Mouse (Mus musculus): Measurements from ENCODE around the gene Pex19. TPM values are rescaled to one million over a fixed set of nuclear protein-coding genes. Genes with fewer than 3 reads are reported as not detected.

Pex19 gene
- total RNA-seq, 2 experiments from 2014 or later: 105 to 108 TPM

DNA sequence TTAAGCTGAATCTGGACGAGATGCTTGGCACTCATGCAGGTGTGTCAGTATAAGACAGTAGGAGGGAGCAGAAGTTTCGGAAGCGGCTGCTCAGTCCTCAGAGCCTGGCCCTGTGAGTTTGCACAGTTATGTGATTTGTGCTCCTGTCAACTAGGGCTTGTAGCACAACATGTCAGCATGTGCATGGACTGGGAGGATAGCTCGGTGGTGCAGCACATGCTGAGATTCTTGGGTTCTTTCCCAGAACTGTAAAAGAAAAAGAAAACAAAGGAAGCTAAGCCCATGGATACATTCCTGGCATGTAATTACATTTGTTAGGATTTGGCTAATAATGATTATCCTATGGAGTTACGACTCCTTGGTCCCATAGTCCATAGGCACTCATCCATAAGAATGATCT, 46.6 kb downstream of the Pex19 start:
- intact Hi-C loops (cut with DNase I): no loop called here
- DNase-seq (ENCODE audit: low spot score in 2 of 2): no peak

DNA sequence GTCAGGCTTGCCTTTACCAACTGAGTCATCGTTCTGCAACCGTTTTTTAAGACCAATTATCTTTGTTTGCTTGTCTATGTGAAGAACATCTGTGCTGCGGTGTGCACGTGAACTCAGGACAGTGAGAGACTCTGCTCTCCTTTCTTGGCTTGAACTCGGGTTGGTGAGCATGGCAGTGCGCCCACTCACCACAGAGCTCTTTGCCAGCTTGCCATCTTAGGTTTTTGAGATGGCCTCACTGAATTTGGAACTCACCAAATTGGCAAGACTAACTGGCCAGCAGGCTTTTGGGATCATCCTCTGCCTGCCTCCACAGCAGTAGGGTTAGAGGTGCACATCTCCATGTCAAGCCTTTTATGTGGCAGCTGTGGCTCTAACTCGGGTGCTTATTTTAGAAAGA, 51.2 kb downstream of the Pex19 start:
- intact Hi-C loops (cut with DNase I): no loop called here
- no peak for DNase-seq (ENCODE audit: low spot score in 2 of 2)

DNA sequence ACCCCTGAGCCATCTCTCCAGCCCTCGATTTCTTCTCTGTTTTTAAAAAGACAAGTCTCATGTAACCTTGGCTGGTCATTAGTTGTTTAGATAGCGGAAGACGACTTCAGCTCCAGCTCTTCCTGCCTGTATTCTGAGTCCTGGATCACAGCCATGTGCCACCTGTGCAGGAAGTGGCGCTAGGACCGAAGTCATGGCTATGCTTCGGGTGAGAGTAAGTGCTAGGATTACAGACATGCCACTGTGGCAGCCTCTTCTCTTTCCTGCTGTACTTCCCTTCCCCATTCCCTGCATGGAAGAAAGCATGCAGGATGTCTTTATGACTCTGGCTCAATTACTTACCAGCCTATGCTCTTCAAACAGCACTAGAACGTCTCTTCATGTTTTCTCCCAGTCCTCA, 52.5 kb downstream of the Pex19 start:
- intact Hi-C loops (cut with DNase I): no loop called here
- DNase-seq (ENCODE audit: low spot score in 2 of 2): no peak

DNA sequence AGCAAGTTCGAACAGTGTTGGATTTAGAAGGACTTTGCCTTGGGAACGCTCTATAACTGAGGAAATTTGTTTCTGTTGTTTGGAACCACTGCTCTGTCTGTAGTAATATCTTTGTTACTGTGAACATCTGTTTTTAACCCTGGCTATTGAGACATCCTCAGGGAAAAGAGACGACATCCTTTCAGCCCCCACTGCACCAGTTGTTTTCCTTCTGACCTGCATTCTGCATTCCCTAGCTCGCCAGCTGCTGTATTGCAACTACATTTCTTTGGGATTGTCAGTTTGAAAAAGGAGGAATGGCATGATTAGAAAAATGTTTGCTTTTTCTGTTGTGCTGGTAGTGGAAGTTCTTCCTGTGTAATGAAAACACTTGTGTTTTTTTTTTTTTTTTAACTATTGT, 54.3 kb downstream of the Pex19 start:
- intact Hi-C loops (cut with DNase I): no loop called here
- DNase-seq (ENCODE audit: low spot score in 2 of 2): no peak

DNA sequence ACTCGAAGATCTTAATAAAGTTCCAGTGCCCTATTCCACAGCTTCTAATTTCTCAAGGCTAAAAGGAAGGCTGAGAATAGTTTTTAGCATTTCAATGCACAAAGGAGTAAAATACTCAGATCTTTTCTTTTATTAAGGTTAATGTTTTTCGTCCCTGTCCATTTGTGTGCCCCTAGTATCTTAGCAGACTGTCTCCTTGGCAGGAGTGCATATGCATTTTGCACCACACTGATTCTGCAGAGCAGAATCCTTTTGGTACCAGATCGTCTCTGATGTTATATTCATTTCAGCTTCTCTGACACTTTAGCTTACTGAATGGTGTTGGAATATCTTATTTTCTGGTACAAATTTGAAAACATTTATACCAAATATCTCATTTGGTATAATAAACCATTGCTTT, 55.2 kb downstream of the Pex19 start:
- DNase-seq (ENCODE audit: low spot score in 2 of 2): no peak
- intact Hi-C loops (cut with DNase I): no loop called here

DNA sequence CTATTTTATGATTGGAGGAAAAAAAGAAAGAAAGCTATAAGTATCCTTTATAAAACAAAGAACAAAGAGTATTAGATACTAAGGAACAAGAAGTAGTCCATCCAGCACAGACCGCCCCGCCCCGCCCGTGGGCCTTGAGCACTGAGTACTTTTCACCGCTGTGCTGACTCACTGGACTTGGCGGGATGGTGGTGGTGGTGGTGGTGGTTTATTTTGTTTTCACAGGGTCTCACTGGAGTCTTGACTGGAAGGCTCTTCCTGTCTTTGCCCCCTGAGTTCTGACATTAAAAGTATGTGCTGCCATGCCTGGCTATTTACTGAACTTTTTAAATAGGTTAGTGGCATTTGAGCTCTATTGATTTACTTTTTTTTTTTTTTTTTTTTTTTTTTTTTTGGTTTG, 56.5 kb downstream of the Pex19 start:
- no peak for DNase-seq (ENCODE audit: low spot score in 2 of 2)
- intact Hi-C loops (cut with DNase I): no loop called here

DNA sequence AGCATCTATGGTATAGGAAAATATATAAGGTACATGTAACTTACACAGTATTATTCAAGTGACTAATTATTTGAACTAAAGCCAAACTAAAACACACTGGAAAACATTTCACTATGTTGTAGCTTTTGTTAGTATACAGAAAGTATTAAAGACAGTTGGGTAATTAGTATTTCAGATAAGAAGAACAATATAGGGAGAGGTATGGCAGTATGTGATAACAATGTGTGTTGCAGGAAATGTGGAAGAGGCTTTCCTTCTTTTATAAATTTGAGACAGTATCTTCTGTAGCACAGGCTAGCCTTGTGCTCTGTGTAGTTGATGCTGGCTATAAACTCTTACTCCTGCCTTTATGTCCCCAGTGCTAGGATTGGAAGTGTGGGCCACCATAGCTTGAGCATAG, 57.4 kb downstream of the Pex19 start:
- intact Hi-C loops (cut with DNase I): no loop called here
- DNase-seq (ENCODE audit: low spot score in 2 of 2): no peak

Other genes with a start within 250 kb of the Pex19 start
- gene Gm10521, start 231.1 kb upstream of the Pex19 start, total RNA-seq (2021): under 1 TPM in 1 of 2 experiments, not detected in 1; 0.13 TPM
- under 1 TPM; 0.07 to 0.23 TPM for gene Slamf6, start 209.2 kb upstream of the Pex19 start, total RNA-seq (2021)
- 10 to 100 TPM; 17.4 to 21.5 TPM for gene Vangl2, start 98.3 kb upstream of the Pex19 start, total RNA-seq (2021)
- under 1 TPM; 0.30 to 0.37 TPM for gene Nhlh1, start 69.2 kb upstream of the Pex19 start, total RNA-seq (2021)
- 100 to 1,000 TPM; 155 to 162 TPM for gene Copa, start 44.2 kb upstream of the Pex19 start, total RNA-seq (2021)
- gene Ncstn, start 44.0 kb upstream of the Pex19 start, total RNA-seq (2021): 10 to 100 TPM; 74.5 to 77.9 TPM
- 100 to 1,000 TPM; 101 to 109 TPM for gene Dcaf8, start 21.3 kb downstream of the Pex19 start, total RNA-seq (2021)
- gene Pea15a, start 80.0 kb downstream of the Pex19 start, total RNA-seq (2021): 100 to 1,000 TPM; 377 to 379 TPM
- under 1 TPM in 1 of 2 experiments, not detected in 1; 0.55 TPM for gene Casq1, start 93.1 kb downstream of the Pex19 start, total RNA-seq (2021)
- not detected for gene Atp1a4, start 131.7 kb downstream of the Pex19 start, total RNA-seq (2021)
- 100 to 1,000 TPM; 231 to 244 TPM for gene Igsf8, start 134.9 kb downstream of the Pex19 start, total RNA-seq (2021)
- 100 to 1,000 TPM; 571 to 592 TPM for gene Atp1a2, start 171.3 kb downstream of the Pex19 start, total RNA-seq (2021)
- gene Kcnj9, start 202.6 kb downstream of the Pex19 start, total RNA-seq (2021): 100 to 1,000 TPM; 119 to 130 TPM
- gene Kcnj10, start 214.5 kb downstream of the Pex19 start, total RNA-seq (2021): 10 to 100 TPM; 79.5 to 84.5 TPM
- 10 to 100 TPM in 1 of 2 experiments, 1 to 10 TPM in 1; 9.8 to 10.5 TPM for gene Pigm, start 249.8 kb downstream of the Pex19 start, total RNA-seq (2021)

Data from left cerebral cortex, postnatal 14 days (tissue).